Mouse (Mus musculus): ENCODE results near the gene Oxnad1.
"Not testable (repeated sequence)": the region's sequence is repeated elsewhere in the genome, so short reads cannot be mapped to it uniquely, and the experiment has no call there.

Oxnad1 gene

GRCm38 (mm10) chr14:32093500-32094117 lies 8.4 kb downstream of the Oxnad1 start:
- Histone ChIP-seq H3K36me3 (ENCODE audit: insufficient read depth, low read length) (peaks cover 97% of the 10 kb centered on the region), H3K27me3 (ENCODE audit: insufficient read depth, low read length) (no peaks in the 10 kb centered on the region), H3K4me1 (replicated peaks; ENCODE audit: low read depth, low read length) (peaks cover 29% of the 10 kb centered on the region), H3K4me3 (replicated peaks; ENCODE audit: low read length) (no peak overlapping the region), H3K9me3 (ENCODE audit: low read length) (no peaks in the 10 kb centered on the region)
- no peak for TF ChIP-seq POU5F1 (IDR thresholded peaks at IDR 0.05; ENCODE audit: borderline replicate concordance, low read length)
- no peak for TF ChIP-seq CTCF (conservative IDR thresholded peaks at IDR 0.05; ENCODE audit: low read length)
- no peak for TF ChIP-seq NANOG (IDR thresholded peaks at IDR 0.05; ENCODE audit: borderline replicate concordance, low read length)

GRCm38 (mm10) chr14:32095646-32096045 lies 10.5 kb downstream of the Oxnad1 start:
- Histone ChIP-seq H3K27me3 (ENCODE audit: insufficient read depth, low read length) (no peaks in the 10 kb centered on the region), H3K4me3 (replicated peaks; ENCODE audit: low read length) (no peak overlapping the region), H3K9me3 (ENCODE audit: low read length) (no peaks in the 10 kb centered on the region), H3K4me1 (replicated peaks; ENCODE audit: low read depth, low read length) (peaks cover 11% of the 10 kb centered on the region), H3K36me3 (ENCODE audit: insufficient read depth, low read length) (peaks cover 100% of the 10 kb centered on the region)
- TF ChIP-seq NANOG (IDR thresholded peaks at IDR 0.05; ENCODE audit: borderline replicate concordance, low read length) = no peak
- TF ChIP-seq POU5F1 (IDR thresholded peaks at IDR 0.05; ENCODE audit: borderline replicate concordance, low read length) = no peak
- TF ChIP-seq CTCF (conservative IDR thresholded peaks at IDR 0.05; ENCODE audit: low read length) = no peak

GRCm38 (mm10) chr14:32096740-32097139 lies 11.6 kb downstream of the Oxnad1 start:
- no peaks in the 10 kb centered on the region for H3K9me3 ChIP-seq (ENCODE audit: low read length)
- peaks cover under 1% of the 10 kb centered on the region for H3K4me1 ChIP-seq (replicated peaks; ENCODE audit: low read depth, low read length)
- no peak overlapping the region for H3K4me3 ChIP-seq (replicated peaks; ENCODE audit: low read length)
- peaks cover 97% of the 10 kb centered on the region for H3K36me3 ChIP-seq (ENCODE audit: insufficient read depth, low read length)
- no peaks in the 10 kb centered on the region for H3K27me3 ChIP-seq (ENCODE audit: insufficient read depth, low read length)
- no peak for TF ChIP-seq POU5F1 (IDR thresholded peaks at IDR 0.05; ENCODE audit: borderline replicate concordance, low read length)
- TF ChIP-seq NANOG (IDR thresholded peaks at IDR 0.05; ENCODE audit: borderline replicate concordance, low read length) = no peak
- no peak for TF ChIP-seq CTCF (conservative IDR thresholded peaks at IDR 0.05; ENCODE audit: low read length)

DNA sequence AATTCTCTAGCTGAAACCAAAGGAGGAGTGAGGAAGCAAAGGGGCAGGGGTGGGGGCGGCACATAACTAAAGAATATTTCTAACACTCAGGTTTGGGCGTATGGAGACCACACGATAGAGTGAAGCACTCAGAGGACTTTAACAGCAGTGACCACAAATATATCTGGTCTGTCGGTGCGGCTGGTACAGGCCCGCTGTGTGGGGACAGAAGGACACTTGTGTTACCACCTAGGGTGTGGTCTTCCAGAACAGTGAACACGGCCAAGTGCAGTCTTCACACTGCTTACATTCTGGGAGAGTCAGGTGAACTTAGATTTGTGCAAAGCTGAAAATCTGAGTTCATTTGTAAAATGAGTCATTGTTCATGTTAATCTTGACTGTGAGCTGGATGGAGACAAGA lies 12.5 kb downstream of the Oxnad1 start:
- H3K36me3 ChIP-seq (ENCODE audit: insufficient read depth, low read length) = peaks cover 97% of the 10 kb centered on the region
- no peaks in the 10 kb centered on the region for H3K27me3 ChIP-seq (ENCODE audit: insufficient read depth, low read length)
- no peak for TF ChIP-seq POU5F1 (IDR thresholded peaks at IDR 0.05; ENCODE audit: borderline replicate concordance, low read length)
- TF ChIP-seq CTCF (conservative IDR thresholded peaks at IDR 0.05; ENCODE audit: low read length) = no peak
- TF ChIP-seq NANOG (IDR thresholded peaks at IDR 0.05; ENCODE audit: borderline replicate concordance, low read length) = no peak
- H3K9me3 ChIP-seq (ENCODE audit: low read length) = no peaks in the 10 kb centered on the region
- H3K4me3 ChIP-seq (replicated peaks; ENCODE audit: low read length) = no peak overlapping the region
- peaks cover 9% of the 10 kb centered on the region for H3K4me1 ChIP-seq (replicated peaks; ENCODE audit: low read depth, low read length)

GRCm38 (mm10) chr14:32098951-32099350 lies 13.8 kb downstream of the Oxnad1 start:
- Histone ChIP-seq H3K27me3 (ENCODE audit: insufficient read depth, low read length) (no peaks in the 10 kb centered on the region), H3K36me3 (ENCODE audit: insufficient read depth, low read length) (peaks cover 95% of the 10 kb centered on the region), H3K4me1 (replicated peaks; ENCODE audit: low read depth, low read length) (peaks cover 21% of the 10 kb centered on the region), H3K4me3 (replicated peaks; ENCODE audit: low read length) (no peak overlapping the region), H3K9me3 (ENCODE audit: low read length) (no peaks in the 10 kb centered on the region)
- no peak for TF ChIP-seq CTCF (conservative IDR thresholded peaks at IDR 0.05; ENCODE audit: low read length)
- TF ChIP-seq POU5F1 (IDR thresholded peaks at IDR 0.05; ENCODE audit: borderline replicate concordance, low read length) = no peak
- TF ChIP-seq NANOG (IDR thresholded peaks at IDR 0.05; ENCODE audit: borderline replicate concordance, low read length) = no peak

DNA sequence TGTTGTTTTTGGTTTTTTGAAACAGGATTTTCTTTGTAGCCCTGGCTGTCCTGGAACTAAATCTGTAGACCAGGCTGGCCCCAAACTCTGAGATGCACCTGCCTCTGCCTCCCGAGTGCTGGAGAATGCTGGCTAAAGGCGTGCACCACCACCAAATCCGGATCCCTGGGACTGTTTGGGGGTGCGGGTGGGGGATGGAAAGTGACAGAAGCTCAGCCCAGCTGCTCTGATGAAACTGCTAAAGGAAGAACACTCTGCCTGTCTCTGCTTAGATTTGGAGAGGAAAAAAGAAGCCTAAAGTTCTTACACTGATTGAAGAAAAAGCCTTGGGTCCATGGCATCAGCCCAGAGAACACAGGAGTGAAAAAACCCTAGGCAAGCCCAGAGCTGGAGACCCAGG lies 18.4 kb downstream of the Oxnad1 start:
- H3K36me3 ChIP-seq (ENCODE audit: insufficient read depth, low read length) = peaks cover 56% of the 10 kb centered on the region
- H3K27me3 ChIP-seq (ENCODE audit: insufficient read depth, low read length) = no peaks in the 10 kb centered on the region
- TF ChIP-seq POU5F1 (IDR thresholded peaks at IDR 0.05; ENCODE audit: borderline replicate concordance, low read length) (no peak), CTCF (conservative IDR thresholded peaks at IDR 0.05; ENCODE audit: low read length) (no peak), NANOG (IDR thresholded peaks at IDR 0.05; ENCODE audit: borderline replicate concordance, low read length) (no peak)
- no peaks in the 10 kb centered on the region for H3K9me3 ChIP-seq (ENCODE audit: low read length)
- no peak overlapping the region for H3K4me3 ChIP-seq (replicated peaks; ENCODE audit: low read length)
- peaks cover 67% of the 10 kb centered on the region for H3K4me1 ChIP-seq (replicated peaks; ENCODE audit: low read depth, low read length)

GRCm38 (mm10) chr14:32105663-32106062 lies 20.5 kb downstream of the Oxnad1 start:
- H3K4me3 ChIP-seq (replicated peaks; ENCODE audit: low read length) = no peak overlapping the region
- TF ChIP-seq POU5F1 (IDR thresholded peaks at IDR 0.05; ENCODE audit: borderline replicate concordance, low read length) (no peak), NANOG (IDR thresholded peaks at IDR 0.05; ENCODE audit: borderline replicate concordance, low read length) (no peak), CTCF (conservative IDR thresholded peaks at IDR 0.05; ENCODE audit: low read length) (no peak)
- no peaks in the 10 kb centered on the region for H3K27me3 ChIP-seq (ENCODE audit: insufficient read depth, low read length)
- no peaks in the 10 kb centered on the region for H3K9me3 ChIP-seq (ENCODE audit: low read length)
- peaks cover 35% of the 10 kb centered on the region for H3K36me3 ChIP-seq (ENCODE audit: insufficient read depth, low read length)
- H3K4me1 ChIP-seq (replicated peaks; ENCODE audit: low read depth, low read length) = peaks cover 74% of the 10 kb centered on the region

DNA sequence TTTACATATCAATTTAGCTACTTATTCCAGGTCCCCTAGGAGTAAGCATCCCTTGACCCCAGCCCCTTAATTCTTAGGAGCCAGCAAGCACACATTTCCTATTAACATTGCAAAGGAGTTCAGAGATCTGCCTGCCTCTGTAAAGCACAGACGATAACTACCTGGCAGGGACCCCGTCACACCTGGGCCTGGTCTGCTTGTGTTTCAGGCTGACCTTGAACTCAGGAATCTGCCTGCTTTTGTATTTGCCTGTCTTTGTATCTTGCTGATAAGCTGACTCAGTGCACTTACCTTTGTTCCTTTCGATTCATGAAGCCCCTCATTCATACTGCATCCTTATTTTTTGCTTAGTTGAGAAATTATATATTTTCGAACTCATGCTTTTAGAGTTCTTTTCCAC lies 21.7 kb downstream of the Oxnad1 start:
- TF ChIP-seq POU5F1 (IDR thresholded peaks at IDR 0.05; ENCODE audit: borderline replicate concordance, low read length) (no peak), CTCF (conservative IDR thresholded peaks at IDR 0.05; ENCODE audit: low read length) (no peak), NANOG (IDR thresholded peaks at IDR 0.05; ENCODE audit: borderline replicate concordance, low read length) (no peak; the same call in 1 of the 2 replicates)
- Histone ChIP-seq H3K36me3 (ENCODE audit: insufficient read depth, low read length) (peaks cover 26% of the 10 kb centered on the region), H3K4me1 (replicated peaks; ENCODE audit: low read depth, low read length) (peaks cover 81% of the 10 kb centered on the region), H3K4me3 (replicated peaks; ENCODE audit: low read length) (no peak overlapping the region), H3K27me3 (ENCODE audit: insufficient read depth, low read length) (no peaks in the 10 kb centered on the region), H3K9me3 (ENCODE audit: low read length) (no peaks in the 10 kb centered on the region)

- H3K36me3 ChIP-seq (ENCODE audit: insufficient read depth, low read length); H3K4me3 ChIP-seq (replicated peaks; ENCODE audit: low read length); H3K27me3 ChIP-seq (ENCODE audit: insufficient read depth, low read length); H3K9me3 ChIP-seq (ENCODE audit: low read length): not testable (repeated sequence)
- H3K4me1 ChIP-seq (replicated peaks; ENCODE audit: low read depth, low read length) = peaks cover 43% of the 10 kb centered on the region
These were observed 26.9 kb downstream of the Oxnad1 start for GRCm38 (mm10) chr14:32112124-32112523.
